Mouse (Mus musculus) thymus, adult 2 months (tissue): ENCODE measurements at regions not wholly inside any gene's neighbourhood (a gene's known extent, or its start where the extent isn't known, plus 50 kb on each side); places are given as distances from the start of the nearest gene placed in this dataset.

Experiments
- CTCF ChIP-seq: fragments of 200-500 bp; IDR thresholded peaks from 2 replicates; pipeline ENCODE4 v1.5.1; 2012; ENCODE audit warnings: mild to moderate bottlenecking, control low read depth, low read length, moderate library complexity, borderline replicate concordance; ENCODE audit not compliant: control insufficient read depth, poor library complexity, insufficient read depth; ENCODE audit errors: extremely low read depth
- POLR2A ChIP-seq: fragments of 200-500 bp; IDR thresholded peaks from 2 replicates; pipeline ENCODE4 v1.6.1; 2012; ENCODE audit warnings: mild to moderate bottlenecking, low read length, control low read depth, moderate library complexity; ENCODE audit not compliant: control insufficient read depth, poor library complexity, insufficient read depth; ENCODE audit errors: extremely low read depth

GRCm38 (mm10) chr2:46316666-46317065, 1199.5 kb upstream of the Zeb2 start:
- TF ChIP-seq CTCF = no peak
- no peak for TF ChIP-seq POLR2A
